Mouse (Mus musculus) embryonic fibroblast, embryonic 13.5 days (primary cell): Measurements from ENCODE around the gene Pik3r2.

ENCODE experiments used
- CTCF ChIP-seq: IDR thresholded peaks from 2 replicates; pipeline ENCODE4 v1.5.1; 2011; ENCODE audit warnings: mild to moderate bottlenecking, control low read depth, low read length, moderate library complexity, borderline replicate concordance; ENCODE audit not compliant: insufficient read depth
- POLR2A ChIP-seq: IDR thresholded peaks from 2 replicates; pipeline ENCODE4 v1.6.1; 2011; ENCODE audit warnings: low read depth, mild to moderate bottlenecking, control low read depth, low read length, moderate library complexity

- no peak for TF ChIP-seq POLR2A
- no peak for TF ChIP-seq CTCF
These were observed 5.3 kb downstream of the Pik3r2 start for GRCm38 (mm10) chr8:70771217-70771616.
